Mouse (Mus musculus) spleen, adult 2 months (tissue): ENCODE measurements around the gene Fahd1.

Experiments used
- CTCF ChIP-seq: fragments of 200-500 bp; IDR thresholded peaks from 2 replicates; pipeline ENCODE4 v1.5.1; 2011; ENCODE audit warnings: mild to moderate bottlenecking, inconsistent platforms; ENCODE audit not compliant: insufficient read depth, insufficient read length, insufficient replicate concordance; ENCODE audit errors: extremely low read depth
- POLR2A ChIP-seq: fragments of 200-500 bp; IDR thresholded peaks from 2 replicates; pipeline ENCODE4 v1.6.1; 2011; ENCODE audit warnings: low read depth, low read length, inconsistent platforms

DNA sequence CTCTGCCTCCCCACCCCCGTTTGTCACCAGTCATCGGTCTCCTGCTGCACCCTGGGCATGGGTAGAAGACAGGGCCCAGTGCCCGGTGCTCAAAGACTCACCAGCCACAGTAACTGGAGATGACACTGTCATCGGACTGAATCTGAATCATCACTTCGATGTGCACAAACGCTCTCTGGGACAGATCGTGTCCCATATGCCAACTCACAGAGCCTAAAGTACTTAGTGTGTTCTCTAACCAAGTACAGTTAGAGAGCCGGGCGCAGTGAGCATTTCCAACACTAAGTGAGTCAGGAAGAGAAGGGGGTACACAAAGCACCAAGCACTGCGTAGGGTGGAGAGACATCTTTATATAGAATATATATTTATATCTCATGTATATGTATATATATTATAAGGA, 17.8 kb upstream of the Fahd1 start:
- TF ChIP-seq CTCF (no peak), POLR2A (no peak)
